Mouse (Mus musculus) lung, postnatal 0 days (tissue): ENCODE data around the gene Rbms1.

Experiments
- CTCF ChIP-seq: IDR thresholded peaks from 2 replicates; pipeline ENCODE4 v1.5.1; 2016; ENCODE audit warnings: antibody characterized with exemption, mild to moderate bottlenecking
- EP300 ChIP-seq: IDR thresholded peaks from 2 replicates; pipeline ENCODE4 v1.6.1; 2016; ENCODE audit warnings: antibody characterized with exemption, mild to moderate bottlenecking, control low read depth

GRCm38 (mm10) chr2:60865869-60866268, 97.1 kb downstream of the Rbms1 start:
- no peak for TF ChIP-seq CTCF
- no peak for TF ChIP-seq EP300
